Mouse (Mus musculus): ENCODE measurements at regions not wholly inside any gene's neighbourhood (a gene's known extent, or its start where the extent isn't known, plus 50 kb on each side); places are given as distances from the start of the nearest gene placed in this dataset.

DNA sequence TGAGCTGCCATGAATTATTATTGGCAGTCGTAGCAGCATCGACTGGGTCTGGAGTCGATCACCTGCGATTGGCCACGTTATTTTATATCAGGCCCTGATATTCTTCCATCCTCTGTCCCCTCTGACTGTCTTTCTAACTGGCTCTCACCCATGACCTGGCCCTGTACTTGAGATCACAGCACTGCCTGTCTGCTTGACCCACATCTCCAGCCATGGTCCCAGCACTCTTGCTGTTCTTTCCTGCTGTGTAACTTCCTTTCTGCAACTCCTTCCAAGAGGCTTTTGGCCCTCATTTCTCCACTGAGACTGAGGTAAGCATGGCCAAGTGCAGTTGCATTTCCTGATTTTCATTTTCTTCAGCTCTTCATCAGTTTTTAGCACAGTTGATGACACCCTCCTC is 182.6 kb upstream of the Fmr1 start:
- TF ChIP-seq CTCF (conservative IDR thresholded peaks at IDR 0.05; ENCODE audit: low read length) (no peak), NANOG (IDR thresholded peaks at IDR 0.05; ENCODE audit: borderline replicate concordance, low read length) (no peak), POU5F1 (IDR thresholded peaks at IDR 0.05; ENCODE audit: borderline replicate concordance, low read length) (no peak)

All from E14TG2a.4 (cell line).